Mouse (Mus musculus): ENCODE results near the gene Chd1l. TPM values are rescaled to one million over a fixed set of nuclear protein-coding genes. Genes with fewer than 3 reads are reported as not detected.

The Chd1l gene
- polyA plus RNA-seq, 1 experiment from 2014 or later: 17.1 TPM

GRCm38 (mm10) chr3:97628391-97629001 lies 18.5 kb upstream of the Chd1l start, which contains the start of gene Fmo5:
TSS of gene Fmo5 (plus strand) at chr3:97628804.
- H3K27me3 ChIP-seq (ENCODE audit: control insufficient read depth, insufficient read depth, low read length): no peaks in the 10 kb centered on the region
- WGBS: 1% methylated on average over 18 of the region's 18 CpGs
- peak within 1 kb of the TSS; percentile 44 for H3K4me3 ChIP-seq (ENCODE audit: low read depth, low read length)
- no peak within 1 kb of the TSS for H3K27ac ChIP-seq (ENCODE audit: low read length)
- no peaks in the 10 kb centered on the region for H3K36me3 ChIP-seq (ENCODE audit: control insufficient read depth, insufficient read depth, low read length)
- no peaks in the 10 kb centered on the region for H3K9me3 ChIP-seq (ENCODE audit: control insufficient read depth, low read depth, low read length)
- peak within 1 kb of the TSS; percentile 56 for H3K4me2 ChIP-seq (replicated peaks; ENCODE audit: low read depth, low read length)
- ATAC-seq (ENCODE audit: insufficient number of reproducible peaks, insufficient read depth, low FRiP score, low read depth): peak; percentile 97
- peak within 1 kb of the TSS; percentile 48; the same call in 1 of the 2 replicates for H3K9ac ChIP-seq (replicated peaks; ENCODE audit: low read depth, low read length)
- H3K4me1 ChIP-seq (ENCODE audit: control insufficient read depth, insufficient read depth, low read length): no peaks in the 10 kb centered on the region

GRCm38 (mm10) chr3:97627893-97628292 lies 17.9 kb upstream of the Chd1l start:
- peak overlapping the region; percentile 48; the same call in 1 of the 2 replicates for H3K9ac ChIP-seq (replicated peaks; ENCODE audit: low read depth, low read length)
- ATAC-seq (ENCODE audit: insufficient number of reproducible peaks, insufficient read depth, low FRiP score, low read depth): no peak
- peak overlapping the region; percentile 44 for H3K4me3 ChIP-seq (ENCODE audit: low read depth, low read length)
- no peaks in the 10 kb centered on the region for H3K27me3 ChIP-seq (ENCODE audit: control insufficient read depth, insufficient read depth, low read length)
- no peak overlapping the region for H3K27ac ChIP-seq (ENCODE audit: low read length)
- WGBS: 49% methylated on average over 7 of the region's 7 CpGs
- peak overlapping the region; percentile 56 for H3K4me2 ChIP-seq (replicated peaks; ENCODE audit: low read depth, low read length)
- H3K9me3 ChIP-seq (ENCODE audit: control insufficient read depth, low read depth, low read length): no peaks in the 10 kb centered on the region
- H3K36me3 ChIP-seq (ENCODE audit: control insufficient read depth, insufficient read depth, low read length): no peaks in the 10 kb centered on the region
- no peaks in the 10 kb centered on the region for H3K4me1 ChIP-seq (ENCODE audit: control insufficient read depth, insufficient read depth, low read length)

GRCm38 (mm10) chr3:97624611-97625010 lies 14.6 kb upstream of the Chd1l start:
- H3K4me3 ChIP-seq (ENCODE audit: low read depth, low read length): no peak overlapping the region
- WGBS: 37% methylated on average over 2 of the region's 2 CpGs
- H3K4me1 ChIP-seq (ENCODE audit: control insufficient read depth, insufficient read depth, low read length): no peaks in the 10 kb centered on the region
- no peaks in the 10 kb centered on the region for H3K36me3 ChIP-seq (ENCODE audit: control insufficient read depth, insufficient read depth, low read length)
- H3K27ac ChIP-seq (ENCODE audit: low read length): no peak overlapping the region
- no peak overlapping the region for H3K4me2 ChIP-seq (replicated peaks; ENCODE audit: low read depth, low read length)
- H3K27me3 ChIP-seq (ENCODE audit: control insufficient read depth, insufficient read depth, low read length): no peaks in the 10 kb centered on the region
- no peaks in the 10 kb centered on the region for H3K9me3 ChIP-seq (ENCODE audit: control insufficient read depth, low read depth, low read length)
- H3K9ac ChIP-seq (replicated peaks; ENCODE audit: low read depth, low read length): no peak overlapping the region
- no peak for ATAC-seq (ENCODE audit: insufficient number of reproducible peaks, insufficient read depth, low FRiP score, low read depth)

- ATAC-seq (ENCODE audit: insufficient number of reproducible peaks, insufficient read depth, low FRiP score, low read depth): no peak
Measured at GRCm38 (mm10) chr3:97620657-97621056, 10.7 kb upstream of the Chd1l start.

GRCm38 (mm10) chr3:97617899-97618298 lies 7.9 kb upstream of the Chd1l start:
- no peaks in the 10 kb centered on the region for H3K36me3 ChIP-seq (ENCODE audit: control insufficient read depth, insufficient read depth, low read length)
- 65% methylated on average over 8 of the region's 8 CpGs for whole genome bisulfite sequencing
- no peak overlapping the region for H3K4me3 ChIP-seq (ENCODE audit: low read depth, low read length)
- no peak overlapping the region for H3K9ac ChIP-seq (replicated peaks; ENCODE audit: low read depth, low read length)
- no peaks in the 10 kb centered on the region for H3K4me1 ChIP-seq (ENCODE audit: control insufficient read depth, insufficient read depth, low read length)
- ATAC-seq (ENCODE audit: insufficient number of reproducible peaks, insufficient read depth, low FRiP score, low read depth): no peak
- H3K4me2 ChIP-seq (replicated peaks; ENCODE audit: low read depth, low read length): no peak overlapping the region
- H3K27me3 ChIP-seq (ENCODE audit: control insufficient read depth, insufficient read depth, low read length): no peaks in the 10 kb centered on the region
- no peaks in the 10 kb centered on the region for H3K9me3 ChIP-seq (ENCODE audit: control insufficient read depth, low read depth, low read length)
- no peak overlapping the region for H3K27ac ChIP-seq (ENCODE audit: low read length)

More at GRCm38 (mm10) chr3:97620657-97621056, 10.7 kb upstream of the Chd1l start:
- H3K27ac ChIP-seq (ENCODE audit: low read length): no peak overlapping the region
- H3K27me3 ChIP-seq (ENCODE audit: control insufficient read depth, insufficient read depth, low read length): no peaks in the 10 kb centered on the region
- H3K9me3 ChIP-seq (ENCODE audit: control insufficient read depth, low read depth, low read length): no peaks in the 10 kb centered on the region
- WGBS: 87% methylated on average over 4 of the region's 4 CpGs
- no peak overlapping the region for H3K4me2 ChIP-seq (replicated peaks; ENCODE audit: low read depth, low read length)
- no peak overlapping the region for H3K9ac ChIP-seq (replicated peaks; ENCODE audit: low read depth, low read length)
- no peak overlapping the region for H3K4me3 ChIP-seq (ENCODE audit: low read depth, low read length)
- H3K36me3 ChIP-seq (ENCODE audit: control insufficient read depth, insufficient read depth, low read length): no peaks in the 10 kb centered on the region
- no peaks in the 10 kb centered on the region for H3K4me1 ChIP-seq (ENCODE audit: control insufficient read depth, insufficient read depth, low read length)

- H3K9me3 ChIP-seq (ENCODE audit: control insufficient read depth, low read depth, low read length): no peaks in the 10 kb centered on the region
- 95% methylated on average over 18 of the region's 19 CpGs for WGBS
- no peak overlapping the region for H3K4me2 ChIP-seq (replicated peaks; ENCODE audit: low read depth, low read length)
- H3K9ac ChIP-seq (replicated peaks; ENCODE audit: low read depth, low read length): no peak overlapping the region
- H3K27ac ChIP-seq (ENCODE audit: low read length): no peak overlapping the region
- no peak for ATAC-seq (ENCODE audit: insufficient number of reproducible peaks, insufficient read depth, low FRiP score, low read depth)
- H3K4me3 ChIP-seq (ENCODE audit: low read depth, low read length): no peak overlapping the region
- H3K36me3 ChIP-seq (ENCODE audit: control insufficient read depth, insufficient read depth, low read length): no peaks in the 10 kb centered on the region
- H3K27me3 ChIP-seq (ENCODE audit: control insufficient read depth, insufficient read depth, low read length): no peaks in the 10 kb centered on the region
- H3K4me1 ChIP-seq (ENCODE audit: control insufficient read depth, insufficient read depth, low read length): no peaks in the 10 kb centered on the region
Measured at GRCm38 (mm10) chr3:97617091-97617825, 7.3 kb upstream of the Chd1l start.

- no peak overlapping the region for H3K9ac ChIP-seq (replicated peaks; ENCODE audit: low read depth, low read length)
- 91% methylated on average over 4 of the region's 4 CpGs for WGBS
- no peak for ATAC-seq (ENCODE audit: insufficient number of reproducible peaks, insufficient read depth, low FRiP score, low read depth)
- no peaks in the 10 kb centered on the region for H3K27me3 ChIP-seq (ENCODE audit: control insufficient read depth, insufficient read depth, low read length)
- no peak overlapping the region for H3K27ac ChIP-seq (ENCODE audit: low read length)
- H3K4me1 ChIP-seq (ENCODE audit: control insufficient read depth, insufficient read depth, low read length): no peaks in the 10 kb centered on the region
- H3K9me3 ChIP-seq (ENCODE audit: control insufficient read depth, low read depth, low read length): no peaks in the 10 kb centered on the region
- H3K36me3 ChIP-seq (ENCODE audit: control insufficient read depth, insufficient read depth, low read length): no peaks in the 10 kb centered on the region
- H3K4me2 ChIP-seq (replicated peaks; ENCODE audit: low read depth, low read length): no peak overlapping the region
- H3K4me3 ChIP-seq (ENCODE audit: low read depth, low read length): no peak overlapping the region
Measured at GRCm38 (mm10) chr3:97615933-97616332, 5.9 kb upstream of the Chd1l start.

- Histone ChIP-seq H3K36me3 (ENCODE audit: control insufficient read depth, insufficient read depth, low read length) (no peaks in the 10 kb centered on the region), H3K4me3 (ENCODE audit: low read depth, low read length) (no peak overlapping the region), H3K9ac (replicated peaks; ENCODE audit: low read depth, low read length) (no peak overlapping the region), H3K27ac (ENCODE audit: low read length) (no peak overlapping the region), H3K9me3 (ENCODE audit: control insufficient read depth, low read depth, low read length) (no peaks in the 10 kb centered on the region), H3K4me2 (replicated peaks; ENCODE audit: low read depth, low read length) (no peak overlapping the region), H3K4me1 (ENCODE audit: control insufficient read depth, insufficient read depth, low read length) (no peaks in the 10 kb centered on the region), H3K27me3 (ENCODE audit: control insufficient read depth, insufficient read depth, low read length) (no peaks in the 10 kb centered on the region)
- WGBS: 32% methylated on average over 1 of the region's 1 CpGs
- no peak for ATAC-seq (ENCODE audit: insufficient number of reproducible peaks, insufficient read depth, low FRiP score, low read depth)
Measured at GRCm38 (mm10) chr3:97615154-97615553, 5.2 kb upstream of the Chd1l start.

Measured in stomach, embryonic 14.5 days (tissue).